Mouse (Mus musculus) olfactory bulb, adult 2 months (tissue): ENCODE measurements around the gene 4930503B20Rik.

Experiments
- CTCF ChIP-seq: fragments of 200-500 bp; IDR thresholded peaks from 2 replicates; pipeline ENCODE4 v1.5.1; 2012; ENCODE audit warnings: low read depth, mild to moderate bottlenecking, low read length, moderate library complexity; ENCODE audit not compliant: insufficient read depth
- POLR2A ChIP-seq: fragments of 200-500 bp; IDR thresholded peaks from 2 replicates; pipeline ENCODE4 v1.6.1; 2012; ENCODE audit warnings: mild to moderate bottlenecking, low read depth, low read length, moderate library complexity; ENCODE audit not compliant: insufficient read depth

GRCm38 (mm10) chr3:146625766-146626165 lies 25.4 kb downstream of the 4930503B20Rik start:
- TF ChIP-seq CTCF: no peak
- TF ChIP-seq POLR2A: no peak
